Mouse (Mus musculus): ENCODE measurements around the gene Gm4847. TPM values are rescaled to one million over a fixed set of nuclear protein-coding genes. Genes with fewer than 3 reads are reported as not detected.

Gene Gm4847
- polyA plus RNA-seq (2011; ENCODE audit: insufficient read depth, insufficient read length, low read depth, missing spikeins), result not detected in 2 replicates

GRCm38 (mm10) chr1:166647593-166647992 is at the start of gene Gm4847:
Gm4847 (minus strand) TSS chr1:166647693.
- H3K27me3 ChIP-seq (ENCODE audit: control insufficient read depth, insufficient read depth, low read length, poor library complexity, severe bottlenecking), result no peaks in the 10 kb centered on the region
- H3K36me3 ChIP-seq (ENCODE audit: control insufficient read depth, insufficient read depth, low read length, poor library complexity, severe bottlenecking), result no peaks in the 10 kb centered on the region
- no peak for TF ChIP-seq POLR2A (IDR thresholded peaks at IDR 0.05; ENCODE audit: insufficient read depth, low read length)
- no peak for TF ChIP-seq EP300 (IDR thresholded peaks at IDR 0.05; ENCODE audit: insufficient read depth, low read depth, low read length)
- H3K27ac ChIP-seq (ENCODE audit: insufficient read depth, low read length), result no peak within 1 kb of the TSS
- no peak within 1 kb of the TSS for H3K4me3 ChIP-seq (ENCODE audit: low read depth, low read length)
- H3K9me3 ChIP-seq (replicated peaks; ENCODE audit: control insufficient read depth, insufficient read depth, low read length, poor library complexity, severe bottlenecking), result no peaks in the 10 kb centered on the region
- no peaks in the 10 kb centered on the region for H3K4me1 ChIP-seq (ENCODE audit: control insufficient read depth, insufficient read depth, low read length)
- no peak within 1 kb of the TSS for H3K9ac ChIP-seq (ENCODE audit: low read depth, poor library complexity, severe bottlenecking)

- Histone ChIP-seq H3K27ac (ENCODE audit: insufficient read depth, low read length) (no peak within 1 kb of the TSS), H3K9ac (ENCODE audit: low read depth, poor library complexity, severe bottlenecking) (no peak within 1 kb of the TSS), H3K27me3 (ENCODE audit: control insufficient read depth, insufficient read depth, low read length, poor library complexity, severe bottlenecking) (no peaks in the 10 kb centered on the region), H3K4me1 (ENCODE audit: control insufficient read depth, insufficient read depth, low read length) (no peaks in the 10 kb centered on the region), H3K4me3 (ENCODE audit: low read depth, low read length) (no peak within 1 kb of the TSS), H3K9me3 (replicated peaks; ENCODE audit: control insufficient read depth, insufficient read depth, low read length, poor library complexity, severe bottlenecking) (no peaks in the 10 kb centered on the region), H3K36me3 (ENCODE audit: control insufficient read depth, insufficient read depth, low read length, poor library complexity, severe bottlenecking) (no peaks in the 10 kb centered on the region)
- TF ChIP-seq POLR2A (IDR thresholded peaks at IDR 0.05; ENCODE audit: insufficient read depth, low read length), result no peak
- TF ChIP-seq CTCF (IDR thresholded peaks at IDR 0.05; ENCODE audit: low read depth, low read length), result no peak
- TF ChIP-seq EP300 (IDR thresholded peaks at IDR 0.05; ENCODE audit: insufficient read depth, low read depth, low read length), result no peak
Observed at GRCm38 (mm10) chr1:166681745-166682144, 34.3 kb upstream of the Gm4847 start, which contains the start of gene Fmo9. Fmo9 (minus strand) TSS chr1:166681845.

- no peak for TF ChIP-seq EP300 (IDR thresholded peaks at IDR 0.05; ENCODE audit: insufficient read depth, low read depth, low read length)
- no peak for TF ChIP-seq POLR2A (IDR thresholded peaks at IDR 0.05; ENCODE audit: insufficient read depth, low read length)
- TF ChIP-seq CTCF (IDR thresholded peaks at IDR 0.05; ENCODE audit: low read depth, low read length), result no peak
- Histone ChIP-seq H3K4me3 (ENCODE audit: low read depth, low read length) (no peak overlapping the region), H3K9ac (ENCODE audit: low read depth, poor library complexity, severe bottlenecking) (no peak overlapping the region), H3K27ac (ENCODE audit: insufficient read depth, low read length) (no peak overlapping the region), H3K4me1 (ENCODE audit: control insufficient read depth, insufficient read depth, low read length) (no peaks in the 10 kb centered on the region), H3K36me3 (ENCODE audit: control insufficient read depth, insufficient read depth, low read length, poor library complexity, severe bottlenecking) (no peaks in the 10 kb centered on the region), H3K9me3 (replicated peaks; ENCODE audit: control insufficient read depth, insufficient read depth, low read length, poor library complexity, severe bottlenecking) (no peaks in the 10 kb centered on the region), H3K27me3 (ENCODE audit: control insufficient read depth, insufficient read depth, low read length, poor library complexity, severe bottlenecking) (no peaks in the 10 kb centered on the region)
Observed at GRCm38 (mm10) chr1:166669264-166669663, 21.8 kb upstream of the Gm4847 start.

- Histone ChIP-seq H3K27ac (ENCODE audit: insufficient read depth, low read length) (no peak overlapping the region), H3K4me1 (ENCODE audit: control insufficient read depth, insufficient read depth, low read length) (no peaks in the 10 kb centered on the region), H3K9ac (ENCODE audit: low read depth, poor library complexity, severe bottlenecking) (no peak overlapping the region), H3K4me3 (ENCODE audit: low read depth, low read length) (no peak overlapping the region), H3K36me3 (ENCODE audit: control insufficient read depth, insufficient read depth, low read length, poor library complexity, severe bottlenecking) (no peaks in the 10 kb centered on the region), H3K9me3 (replicated peaks; ENCODE audit: control insufficient read depth, insufficient read depth, low read length, poor library complexity, severe bottlenecking) (no peaks in the 10 kb centered on the region), H3K27me3 (ENCODE audit: control insufficient read depth, insufficient read depth, low read length, poor library complexity, severe bottlenecking) (no peaks in the 10 kb centered on the region)
- no peak for TF ChIP-seq EP300 (IDR thresholded peaks at IDR 0.05; ENCODE audit: insufficient read depth, low read depth, low read length)
- no peak for TF ChIP-seq POLR2A (IDR thresholded peaks at IDR 0.05; ENCODE audit: insufficient read depth, low read length)
- TF ChIP-seq CTCF (IDR thresholded peaks at IDR 0.05; ENCODE audit: low read depth, low read length), result no peak
Observed at GRCm38 (mm10) chr1:166660800-166661199, 13.3 kb upstream of the Gm4847 start.

Other genes with a start within 250 kb of the Gm4847 start
- gene Pogk, start 237.8 kb downstream of the Gm4847 start, polyA plus RNA-seq (2011; ENCODE audit: insufficient read depth, insufficient read length, low read depth, missing spikeins), result 2.0 and 6.0 TPM in 2 replicates
- not detected in 2 replicates for gene Gm4846, start 150.1 kb downstream of the Gm4847 start, polyA plus RNA-seq (2011; ENCODE audit: insufficient read depth, insufficient read length, low read depth, missing spikeins)
- not detected in 2 replicates for gene Fmo9, start 34.2 kb upstream of the Gm4847 start, polyA plus RNA-seq (2011; ENCODE audit: insufficient read depth, insufficient read length, low read depth, missing spikeins)

All from ES-Bruce4 (cell line).